10 mouse cellular contexts compared by ENCODE assay signal in genomic region chr13:29737675-29738461, GRCm38 (mm10).
A peak's percentile ranks its signal among the peaks of the same experiment; 100 is the strongest.
DNase-seq lines count a peak whose midpoint lies in the region; ATAC-seq and TF ChIP-seq lines count a peak whose summit lies in the region.
"Had no signal": no experiment of that assay in that cellular context is flagged by ENCODE, and none has a peak within 500 bp of the region (broad histone marks: within the 10 kb centered on the region; RNA-seq: fewer than 3 reads in every experiment).

No protein-coding gene starts in this region.

- 59% methylated on average over 5 of the region's 5 CpGs for WGBS in forebrain, embryonic 14.5 days
- 86% methylated on average over 5 of the region's 5 CpGs for WGBS in forebrain, embryonic 10.5 days
- WGBS in midbrain, postnatal 0 days, result 70% methylated on average over 5 of the region's 5 CpGs
- WGBS in midbrain, embryonic 16.5 days, result 77% methylated on average over 5 of the region's 5 CpGs
- 60% methylated on average over 5 of the region's 5 CpGs for WGBS in intestine, embryonic 14.5 days

- H3K9ac ChIP-seq in forebrain, embryonic 14.5 days (ENCODE audit: low read length), result no peak overlapping the region
- no peak overlapping the region for H3K9ac ChIP-seq in midbrain, postnatal 0 days (replicated peaks; ENCODE audit: low read length, poor library complexity, severe bottlenecking)
- H3K9ac ChIP-seq in midbrain, embryonic 16.5 days (ENCODE audit: low read depth, low read length), result no peak overlapping the region
- H3K9ac ChIP-seq in intestine, embryonic 14.5 days (ENCODE audit: low read length), result no peak overlapping the region
- H3K9ac ChIP-seq: lung, embryonic 14.5 days had no signal

- H3K4me2 ChIP-seq in forebrain, embryonic 14.5 days (ENCODE audit: low read length), result no peak overlapping the region
- H3K4me2 ChIP-seq in midbrain, postnatal 0 days (ENCODE audit: low read depth, low read length, poor library complexity, severe bottlenecking), result no peak overlapping the region
- H3K4me2 ChIP-seq in midbrain, embryonic 16.5 days (ENCODE audit: low read length), result no peak overlapping the region
- no peak overlapping the region for H3K4me2 ChIP-seq in intestine, embryonic 14.5 days (ENCODE audit: low read length)
- H3K4me2 ChIP-seq: lung, embryonic 14.5 days had no signal

- no peak overlapping the region for H3K27ac ChIP-seq in forebrain, embryonic 14.5 days (ENCODE audit: low read depth, low read length)
- H3K27ac ChIP-seq in forebrain, embryonic 10.5 days, result no peak overlapping the region
- H3K27ac ChIP-seq in midbrain, postnatal 0 days (ENCODE audit: low read depth, low read length), result no peak overlapping the region
- H3K27ac ChIP-seq in midbrain, embryonic 16.5 days (ENCODE audit: low read length), result no peak overlapping the region
- 0 out of 2 replicates have a peak overlapping the region, but pooled peaks have one; percentile 11 for H3K27ac ChIP-seq in intestine, embryonic 14.5 days (ENCODE audit: low read depth)
- H3K27ac ChIP-seq: kidney, postnatal 0 days had no signal

- no peaks in the 10 kb centered on the region for H3K36me3 ChIP-seq in forebrain, embryonic 14.5 days (ENCODE audit: control insufficient read depth, insufficient read depth, low read length)
- H3K36me3 ChIP-seq in forebrain, embryonic 10.5 days (replicated peaks), result no peaks in the 10 kb centered on the region
- no peaks in the 10 kb centered on the region for H3K36me3 ChIP-seq in midbrain, postnatal 0 days (ENCODE audit: insufficient read depth, low read length)
- no peaks in the 10 kb centered on the region for H3K36me3 ChIP-seq in midbrain, embryonic 16.5 days (ENCODE audit: control insufficient read depth, insufficient read depth, low read length)
- H3K36me3 ChIP-seq in intestine, embryonic 14.5 days (ENCODE audit: control insufficient read depth, insufficient read depth, low read length), result no peaks in the 10 kb centered on the region
- no peaks in the 10 kb centered on the region for H3K36me3 ChIP-seq in splenic B cell, adult 2 months (ENCODE audit: control insufficient read depth, insufficient read depth, low read length, poor library complexity, severe bottlenecking)

- no peaks in the 10 kb centered on the region for H3K9me3 ChIP-seq in forebrain, embryonic 14.5 days (replicated peaks; ENCODE audit: control insufficient read depth, low read length)
- H3K9me3 ChIP-seq in forebrain, embryonic 10.5 days, result no peaks in the 10 kb centered on the region
- H3K9me3 ChIP-seq in midbrain, postnatal 0 days (ENCODE audit: low read length), result no peaks in the 10 kb centered on the region
- no peaks in the 10 kb centered on the region for H3K9me3 ChIP-seq in midbrain, embryonic 16.5 days (replicated peaks; ENCODE audit: control insufficient read depth, low read length, poor library complexity, severe bottlenecking)
- no peaks in the 10 kb centered on the region for H3K9me3 ChIP-seq in intestine, embryonic 14.5 days (ENCODE audit: control insufficient read depth, low read length)

- DNase-seq in forebrain, embryonic 14.5 days (ENCODE audit: low spot score), result peak; percentile 70
- DNase-seq in forebrain, embryonic 10.5 days (ENCODE audit: extremely low spot score, low spot score), result no peak
- DNase-seq in midbrain, postnatal 0 days (ENCODE audit: low spot score), result peak; percentile 14
- no peak for DNase-seq in intestine, embryonic 14.5 days (ENCODE audit: low spot score)
- DNase-seq in splenic B cell, adult 2 months (ENCODE audit: low read depth, low spot score), result peak; percentile 32
- DNase-seq in heart, adult 18-20 months, result no peak
- DNase-seq in ovary, postnatal 10 days (ENCODE audit: low spot score), result no peak
- DNase-seq: lung, embryonic 14.5 days had no signal

- TF ChIP-seq CTCF in midbrain, postnatal 0 days (IDR thresholded peaks at IDR 0.05), result no peak

- ATAC-seq in forebrain, embryonic 14.5 days, result peak; percentile 78
- no peak for ATAC-seq in midbrain, postnatal 0 days (ENCODE audit: low FRiP score)
- ATAC-seq in midbrain, embryonic 16.5 days, result no peak
- peak; percentile 83; the same call in 1 of the 2 replicates for ATAC-seq in intestine, embryonic 14.5 days (replicated peaks; ENCODE audit: low FRiP score, low TSS enrichment, low read depth)

- no peaks in the 10 kb centered on the region for H3K4me1 ChIP-seq in forebrain, embryonic 14.5 days (ENCODE audit: control insufficient read depth, insufficient read depth, low read length)
- no peaks in the 10 kb centered on the region for H3K4me1 ChIP-seq in forebrain, embryonic 10.5 days
- no peaks in the 10 kb centered on the region for H3K4me1 ChIP-seq in midbrain, postnatal 0 days (ENCODE audit: insufficient read depth, low read length)
- H3K4me1 ChIP-seq in midbrain, embryonic 16.5 days (ENCODE audit: control insufficient read depth, insufficient read depth, low read length), result no peaks in the 10 kb centered on the region
- H3K4me1 ChIP-seq in intestine, embryonic 14.5 days (replicated peaks; ENCODE audit: control insufficient read depth, insufficient read depth, low read length), result no peaks in the 10 kb centered on the region

- no peaks in the 10 kb centered on the region for H3K27me3 ChIP-seq in forebrain, embryonic 14.5 days (replicated peaks; ENCODE audit: control insufficient read depth, insufficient read depth, low read length)
- no peaks in the 10 kb centered on the region for H3K27me3 ChIP-seq in forebrain, embryonic 10.5 days (ENCODE audit: poor library complexity, severe bottlenecking)
- no peaks in the 10 kb centered on the region for H3K27me3 ChIP-seq in midbrain, postnatal 0 days (ENCODE audit: insufficient read depth, low read length)
- H3K27me3 ChIP-seq in midbrain, embryonic 16.5 days (ENCODE audit: control insufficient read depth, insufficient read depth, low read depth, low read length), result no peaks in the 10 kb centered on the region
- no peaks in the 10 kb centered on the region for H3K27me3 ChIP-seq in intestine, embryonic 14.5 days (replicated peaks; ENCODE audit: control insufficient read depth, insufficient read depth, low read length)
- no peaks in the 10 kb centered on the region for H3K27me3 ChIP-seq in splenic B cell, adult 2 months (ENCODE audit: control insufficient read depth, insufficient read depth, low read length, poor library complexity, severe bottlenecking)

- H3K4me3 ChIP-seq in forebrain, embryonic 14.5 days (ENCODE audit: low read depth, low read length), result no peak overlapping the region
- H3K4me3 ChIP-seq in forebrain, embryonic 10.5 days, result no peak overlapping the region
- H3K4me3 ChIP-seq in midbrain, postnatal 0 days (ENCODE audit: low read depth, low read length), result no peak overlapping the region
- H3K4me3 ChIP-seq in midbrain, embryonic 16.5 days (ENCODE audit: low read depth, low read length), result no peak overlapping the region
- no peak overlapping the region for H3K4me3 ChIP-seq in intestine, embryonic 14.5 days (ENCODE audit: low read depth, low read length)

Comparison
In these comparisons a context has a peak if more than half of its experiments do, and no peak if none do; other contexts are left out.
1. DNase-seq: peak in forebrain, embryonic 14.5 days (single experiment), midbrain, postnatal 0 days (single experiment) and splenic B cell, adult 2 months (single experiment); none in forebrain, embryonic 10.5 days (single experiment), intestine, embryonic 14.5 days (single experiment), heart, adult 18-20 months (0 of 2) and ovary, postnatal 10 days (single experiment).
2. ATAC-seq: peak in forebrain, embryonic 14.5 days (single experiment) and intestine, embryonic 14.5 days (single experiment); none in midbrain, postnatal 0 days (single experiment) and midbrain, embryonic 16.5 days (single experiment).